Mouse (Mus musculus): Measurements from ENCODE around the gene Sms.

Sms gene

GRCm38 (mm10) chrX:157449000-157449399 lies 43.1 kb downstream of the Sms start:
- no peak for DNase-seq (ENCODE audit: low read depth)

- no peak for DNase-seq (ENCODE audit: low read depth)
Measured at GRCm38 (mm10) chrX:157447431-157447830, 44.7 kb downstream of the Sms start.

DNA sequence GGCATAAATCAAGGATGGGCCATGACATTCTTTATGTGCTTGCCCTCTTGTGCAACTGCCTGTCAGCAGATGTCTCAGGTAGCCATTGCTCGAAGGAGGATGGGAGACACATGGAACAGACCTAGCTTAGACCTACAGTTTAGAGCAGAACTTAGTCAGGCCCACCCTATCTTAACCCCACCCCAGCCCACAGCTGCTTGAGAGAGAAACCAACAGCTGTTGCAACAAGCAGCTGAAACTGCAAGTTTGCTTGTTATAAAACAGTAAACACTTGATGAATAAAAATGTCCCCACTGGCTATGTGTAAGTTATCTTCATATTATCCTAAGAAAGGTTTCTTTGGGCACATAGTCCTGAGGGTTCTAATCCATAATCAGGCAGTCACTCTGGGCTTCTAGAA lies 57.3 kb downstream of the Sms start:
- DNase-seq (ENCODE audit: low read depth): no peak

DNA sequence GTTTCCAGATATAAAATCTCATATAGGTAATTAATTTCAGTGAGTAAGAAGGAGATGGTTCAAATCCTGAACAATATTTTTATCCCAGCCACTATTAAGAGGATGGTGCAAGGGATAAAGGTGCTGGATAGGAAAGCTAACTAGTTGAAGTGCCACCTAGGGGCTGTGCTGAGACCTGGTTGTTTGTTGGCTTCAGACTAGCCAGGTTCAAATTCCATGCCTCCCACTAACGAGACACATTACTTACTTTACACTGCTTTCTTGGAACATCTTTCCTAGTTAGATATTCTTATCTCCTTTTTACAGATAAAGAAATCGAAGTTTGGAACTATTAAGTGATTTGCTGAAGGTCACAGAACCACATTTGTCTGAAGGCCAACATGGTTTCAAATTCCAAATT lies 72.6 kb downstream of the Sms start:
- DNase-seq (ENCODE audit: low read depth): no peak

DNA sequence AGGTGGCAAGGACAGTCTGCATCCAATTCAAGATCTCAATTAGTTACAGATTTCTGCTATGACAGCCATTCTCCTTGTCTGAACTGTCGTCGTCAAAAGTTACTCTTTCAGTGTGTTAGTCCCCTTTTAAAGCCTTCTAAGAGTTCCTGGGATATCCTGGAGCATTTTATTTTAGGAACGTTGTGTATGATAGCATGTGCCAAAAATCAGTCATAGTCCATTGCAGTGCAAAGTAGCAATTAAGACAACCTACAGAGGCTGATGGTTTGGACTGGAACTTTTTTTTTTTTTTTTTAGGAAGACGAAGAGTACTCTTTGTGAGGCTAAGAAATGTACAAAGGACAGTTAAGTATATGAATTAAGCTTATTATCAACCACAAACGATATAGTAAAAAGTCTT lies 76.9 kb downstream of the Sms start, which contains the start of gene Phex:
Gene Phex (minus strand): TSS at position 101 of the 400 bp plus-strand sequence.
- no peak for DNase-seq (ENCODE audit: low read depth)

GRCm38 (mm10) chrX:157404919-157405318 lies 87.2 kb downstream of the Sms start:
- no peak for DNase-seq (ENCODE audit: low read depth)

All from fibroblast of lung, adult 2 months (primary cell).